Mouse (Mus musculus): ENCODE data around the gene Id4.

The Id4 gene

DNA sequence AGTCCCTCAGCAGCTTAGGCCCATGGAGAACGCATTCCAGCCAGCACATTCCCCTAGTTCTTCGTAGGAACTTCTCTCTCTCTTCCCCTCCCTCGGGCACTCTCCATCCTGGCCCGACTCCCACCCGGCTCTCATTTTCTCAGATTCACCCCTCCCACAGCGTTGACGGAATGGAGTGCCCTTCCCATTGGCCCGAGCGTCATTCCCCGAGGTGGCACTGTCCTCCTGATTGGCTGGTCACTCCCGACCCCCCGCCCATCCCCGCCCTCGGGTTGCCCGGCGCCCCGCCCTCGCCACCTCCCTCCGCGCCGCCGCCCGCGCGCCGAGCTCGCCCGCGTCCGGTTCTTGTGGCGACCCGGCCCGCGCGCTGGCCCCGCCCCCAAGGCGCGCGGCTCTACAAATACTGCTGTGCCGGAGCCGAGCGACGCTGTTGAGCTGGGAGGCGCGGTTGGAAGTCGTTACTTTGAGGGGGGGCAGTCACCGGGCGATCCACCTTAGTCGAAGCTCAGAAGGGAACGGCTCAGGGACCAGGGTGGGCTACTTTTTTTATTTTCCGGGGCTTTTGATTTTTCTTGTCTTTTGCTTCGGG lies at the start of gene Id4:
Gene Id4 (plus strand): TSS at position 539 of the 589 bp plus-strand sequence.
- DNase-seq = peak; percentile 91 to 93

- peak in 1 of 2 experiments; percentile 21 for DNase-seq
Observed at GRCm38 (mm10) chr13:48227136-48227535, 33.9 kb upstream of the Id4 start.

- DNase-seq = peak; percentile 91 to 92
Observed at GRCm38 (mm10) chr13:48227712-48228111, 33.3 kb upstream of the Id4 start.

- no peak for DNase-seq
Observed at GRCm38 (mm10) chr13:48228114-48228513, 32.9 kb upstream of the Id4 start.

- no peak for DNase-seq
Observed at GRCm38 (mm10) chr13:48230996-48231395, 30.0 kb upstream of the Id4 start.

DNA sequence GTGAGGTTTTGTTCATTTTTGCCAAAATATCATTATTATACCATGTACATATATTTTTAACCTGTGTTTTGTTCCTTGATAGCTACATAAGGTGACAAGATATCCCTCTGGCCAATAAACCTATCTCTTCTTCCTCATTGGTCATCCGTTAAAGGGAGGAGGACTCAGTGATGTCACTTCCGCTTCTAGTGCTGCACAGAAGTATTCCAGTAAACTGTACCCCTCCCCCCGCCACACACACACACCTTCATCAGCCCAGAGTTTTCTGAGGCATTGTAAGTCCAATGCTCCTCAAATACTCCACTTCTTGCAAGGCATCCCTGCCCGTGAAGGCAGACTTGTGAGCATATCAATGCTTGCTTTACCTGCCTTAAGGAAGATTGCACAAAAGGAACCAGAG lies 24.6 kb upstream of the Id4 start:
- DNase-seq = no peak

DNA sequence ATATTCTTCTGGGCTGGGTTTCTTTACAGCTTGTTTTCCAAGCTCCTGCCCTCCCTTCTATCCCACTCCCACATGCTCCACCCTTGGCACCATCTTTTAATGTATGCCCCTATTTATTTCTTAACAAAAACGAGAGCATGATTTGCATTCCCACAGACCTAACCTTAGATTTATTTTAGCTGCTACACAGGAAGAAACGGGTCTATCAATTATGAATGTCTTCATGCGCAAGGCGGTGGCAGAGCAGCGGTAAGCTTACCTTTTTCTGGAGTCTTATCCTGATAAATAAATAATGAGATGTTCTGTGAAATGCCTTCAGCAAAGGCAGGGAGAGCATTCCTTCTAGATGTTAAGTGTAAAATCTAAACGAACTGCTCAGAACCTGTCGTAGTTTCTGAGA lies 24.2 kb upstream of the Id4 start:
- no peak for DNase-seq

DNA sequence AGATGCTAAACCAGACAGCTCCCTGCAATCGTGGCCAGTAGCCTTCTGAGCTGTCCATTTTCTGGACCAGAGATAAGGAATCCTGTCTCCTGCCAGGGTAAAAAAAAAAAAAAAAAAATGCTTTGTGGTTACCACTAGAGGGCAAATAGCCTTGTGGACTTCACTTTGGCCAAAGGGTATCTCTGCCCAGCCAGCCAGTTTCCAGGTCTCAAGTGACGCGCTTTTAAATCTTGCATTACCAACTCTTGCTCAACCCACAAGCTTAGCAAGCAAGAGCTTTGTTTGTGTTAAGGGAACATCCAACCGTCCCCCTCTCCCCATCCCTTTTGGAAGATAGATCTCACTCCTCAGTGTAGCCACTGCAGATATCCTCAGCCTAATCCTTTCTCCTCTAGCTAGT lies 23.5 kb upstream of the Id4 start:
- no peak for DNase-seq

DNA sequence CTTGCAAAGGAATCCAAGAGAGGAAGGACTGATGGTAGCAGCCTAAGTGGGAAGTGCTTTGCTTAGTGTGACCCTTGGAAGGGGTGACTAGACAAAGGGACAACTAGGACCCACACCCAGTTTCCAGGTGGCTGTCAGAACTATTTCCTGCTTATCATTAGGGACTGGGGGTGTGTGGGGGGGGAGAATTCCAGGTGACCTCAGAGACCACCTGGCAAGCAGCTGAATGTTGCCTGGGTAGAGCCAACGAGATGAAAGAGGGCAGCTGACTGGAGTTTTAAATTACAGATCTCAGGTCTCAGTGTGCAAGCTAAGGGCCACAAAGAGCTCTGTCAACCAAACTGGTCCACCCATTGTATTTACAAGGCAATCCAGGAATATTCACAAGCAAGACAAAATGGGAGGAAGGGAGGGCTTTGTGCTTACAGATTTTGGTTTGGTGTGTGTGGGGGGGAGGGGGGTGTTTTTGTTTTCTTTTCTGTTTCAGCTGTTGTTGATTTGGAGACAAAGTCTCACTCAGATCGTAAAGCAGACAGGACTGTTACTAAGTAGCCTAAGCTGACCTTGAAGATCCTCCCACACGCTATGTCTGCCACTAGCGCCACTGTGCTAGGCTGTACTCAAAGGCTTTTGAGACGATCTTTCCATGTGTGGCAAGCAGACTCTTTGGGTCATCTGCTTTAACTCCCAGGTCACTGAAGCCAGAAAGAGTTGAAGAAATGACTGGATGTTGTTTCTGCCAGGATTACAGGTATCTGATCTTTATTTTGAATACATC lies 15.6 kb upstream of the Id4 start:
- no peak for DNase-seq

- DNase-seq = no peak
Observed at GRCm38 (mm10) chr13:48252559-48252958, 8.5 kb upstream of the Id4 start.

GRCm38 (mm10) chr13:48255026-48255425 lies 6.0 kb upstream of the Id4 start:
- DNase-seq = no peak

GRCm38 (mm10) chr13:48261341-48262221 lies 553 bp downstream of the Id4 start:
- DNase-seq = peak; percentile 22 to 54

DNA sequence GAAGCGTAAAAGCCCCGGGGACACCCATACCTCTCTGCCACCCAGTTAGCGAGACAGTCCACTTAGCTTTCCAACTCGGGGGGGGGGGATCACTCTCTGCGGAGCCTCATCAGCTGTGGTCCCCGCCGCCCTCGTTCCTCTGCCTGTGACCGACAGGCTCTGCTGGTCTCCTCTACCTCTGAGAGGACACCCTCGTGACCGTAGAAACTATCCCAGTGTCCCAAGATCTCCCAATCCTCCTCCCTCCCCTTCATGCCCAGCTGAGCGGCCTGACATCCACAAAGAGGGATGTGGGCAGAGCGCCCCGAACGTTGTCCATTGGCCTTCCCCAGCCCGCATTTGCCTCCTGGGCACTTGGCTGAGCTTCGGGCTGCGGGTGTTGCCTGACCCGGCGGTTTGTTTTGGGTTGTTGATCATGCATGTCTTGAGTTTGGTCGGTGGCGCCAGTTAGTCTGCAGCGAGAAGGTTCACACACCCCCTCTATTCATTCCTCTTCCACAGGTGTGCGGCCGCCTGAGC lies 1.5 kb downstream of the Id4 start:
- DNase-seq = peak; percentile 16 to 33

DNA sequence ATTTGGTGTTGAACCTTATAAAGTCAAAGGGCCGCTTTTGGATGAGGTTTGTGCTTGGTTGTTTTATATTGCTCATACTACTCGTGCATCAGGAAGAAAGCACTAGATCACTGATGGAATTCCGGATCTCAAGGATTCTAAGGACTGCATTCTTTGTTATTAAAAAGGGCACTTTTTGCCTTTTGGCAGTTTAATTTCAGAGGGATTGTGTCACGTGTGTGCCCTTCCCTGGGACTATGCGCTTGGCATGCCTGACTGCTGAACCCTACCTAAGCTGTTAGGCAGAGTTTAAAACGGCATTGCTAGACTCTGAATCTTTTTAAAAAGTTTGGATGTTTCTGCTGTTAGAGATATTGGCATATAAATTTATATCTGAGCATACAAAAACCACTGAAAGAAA lies 4.0 kb downstream of the Id4 start:
- no peak for DNase-seq

DNA sequence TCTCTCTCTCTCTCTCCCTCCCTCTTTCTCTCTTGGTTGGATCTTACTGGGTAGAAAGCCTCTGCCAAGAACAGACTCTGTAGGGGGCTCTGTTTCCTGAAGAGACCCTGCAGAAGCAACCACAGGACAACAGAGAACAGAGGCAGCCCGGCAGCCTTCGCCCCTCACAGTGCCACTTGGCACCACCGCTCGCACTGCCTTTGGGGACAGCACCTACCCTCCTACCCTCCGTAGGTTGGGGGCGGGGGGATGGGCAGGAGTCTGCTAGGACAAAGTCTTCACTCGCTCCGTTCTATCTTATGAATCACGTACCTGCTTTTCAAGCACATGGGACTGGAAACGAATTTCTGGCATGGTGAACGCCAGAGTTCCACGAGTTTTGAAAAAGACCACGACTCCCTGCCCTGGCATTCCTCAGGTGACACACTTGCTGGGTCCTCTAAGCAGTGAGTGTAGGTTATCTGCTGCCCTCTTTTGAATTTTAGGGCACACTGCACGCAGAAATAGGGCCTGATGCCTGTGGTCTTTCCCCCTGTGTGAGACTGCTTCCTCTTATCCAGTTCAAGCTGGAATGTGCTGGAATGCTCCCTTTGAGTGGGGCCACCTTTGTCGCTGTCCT lies 12.5 kb downstream of the Id4 start:
- peak; percentile 8 to 9 for DNase-seq

- no peak for DNase-seq
Observed at GRCm38 (mm10) chr13:48274107-48274506, 13.1 kb downstream of the Id4 start.

DNA sequence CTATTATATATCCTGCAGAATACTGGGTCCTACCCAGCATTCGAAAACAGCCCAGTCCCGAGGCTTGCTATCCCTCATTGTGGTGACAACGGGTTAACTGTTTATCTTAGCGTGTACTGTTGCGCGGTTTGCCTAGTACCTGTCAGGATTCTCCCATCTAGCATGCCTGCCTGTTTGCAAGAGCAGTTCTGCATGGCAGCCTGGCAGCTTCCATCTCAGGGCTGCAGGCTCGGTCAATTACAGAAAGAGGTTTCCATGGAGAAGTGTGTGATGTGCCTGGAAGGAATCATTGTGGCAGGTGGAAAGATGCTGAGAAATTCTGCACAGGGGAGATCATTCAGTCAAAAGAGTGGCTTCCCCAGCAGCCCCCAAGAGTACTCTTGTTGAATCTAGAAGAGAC lies 16.0 kb downstream of the Id4 start:
- no peak for DNase-seq

GRCm38 (mm10) chr13:48284426-48284825 lies 23.4 kb downstream of the Id4 start:
- DNase-seq = no peak

DNA sequence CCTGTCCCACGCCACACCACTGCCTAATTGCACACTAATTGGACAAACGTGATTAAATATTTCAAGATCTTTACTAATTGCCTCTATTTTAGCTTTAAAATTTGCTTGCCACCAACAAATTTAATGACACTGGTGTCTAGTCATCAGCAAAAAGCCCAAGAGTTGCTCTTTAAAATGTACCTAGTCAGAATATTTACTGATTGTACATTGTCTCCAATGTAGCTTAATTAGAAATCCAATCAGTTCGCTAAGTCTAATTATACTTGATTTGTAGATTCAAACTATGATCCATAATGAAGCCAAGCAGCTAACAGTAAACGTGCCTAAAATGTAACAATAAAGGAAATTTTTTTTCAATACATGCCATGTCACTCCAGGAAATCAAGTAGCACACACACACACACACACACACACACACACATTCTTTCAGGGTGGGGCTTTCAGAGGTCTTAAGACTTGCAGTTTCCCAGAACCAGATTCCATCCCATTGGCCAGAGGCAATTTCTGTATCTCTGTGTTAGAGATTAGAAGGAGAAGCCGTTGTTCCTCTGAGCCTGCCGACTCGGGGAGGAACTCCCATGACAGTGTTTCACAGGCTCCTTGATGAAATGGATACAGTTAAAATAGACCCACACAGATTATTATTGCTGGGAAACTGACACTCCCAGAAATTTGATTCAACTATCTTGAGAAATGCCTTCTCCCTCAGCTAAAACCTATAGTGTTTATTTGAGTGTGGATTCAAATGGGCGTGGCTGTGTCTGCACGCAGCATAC lies 24.1 kb downstream of the Id4 start:
- no peak for DNase-seq

DNA sequence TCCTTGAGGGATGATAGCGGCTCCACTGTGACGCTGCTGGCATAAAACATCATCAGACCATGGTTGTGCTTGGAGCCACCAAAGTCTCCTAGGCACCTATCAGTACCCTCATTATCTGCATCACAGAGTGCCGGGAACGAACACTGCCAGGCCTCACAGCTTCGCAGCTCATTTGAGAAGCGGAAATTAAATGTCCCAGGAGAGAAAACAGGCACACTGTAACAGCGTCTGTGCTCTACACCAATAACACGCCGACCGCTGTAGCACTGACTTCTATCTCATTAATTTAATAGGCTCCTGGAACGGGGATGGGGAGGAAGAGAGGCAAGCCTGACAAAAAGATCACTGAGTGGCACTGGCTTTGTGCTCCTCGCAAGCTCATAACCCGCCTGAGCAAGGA lies 29.4 kb downstream of the Id4 start:
- DNase-seq = no peak

DNA sequence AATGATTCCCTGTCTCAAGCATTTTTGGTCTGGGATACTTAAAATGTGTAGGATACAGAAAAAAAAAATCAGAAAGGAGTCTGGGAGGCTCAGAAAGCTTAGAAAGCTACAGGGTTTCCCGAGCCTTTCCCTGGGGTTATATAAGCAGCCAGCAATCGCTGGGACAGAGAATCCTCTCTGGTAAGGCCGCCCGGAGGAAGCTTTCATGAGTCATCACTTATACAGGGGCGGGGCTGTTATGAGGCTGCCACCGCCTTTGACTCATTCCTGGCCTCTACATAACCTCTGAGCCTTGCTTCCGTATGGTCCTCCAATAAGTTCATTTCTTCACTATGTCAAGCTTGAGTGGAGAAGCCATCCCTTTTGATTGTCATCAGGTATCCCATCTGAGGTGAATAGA lies 53.5 kb downstream of the Id4 start:
- DNase-seq = no peak

Measured in cerebellum, adult 18-20 months (tissue).